Mouse (Mus musculus) splenic B cell, adult 2 months (primary cell): ENCODE data around the gene Fam227a.

Experiments used
- DNase-seq: peaks from one replicate; pipeline ENCODE4 v3.0.0-alpha.2; 2011; ENCODE audit warnings: low read depth, low spot score
- H3K27me3 ChIP-seq: 2 replicates; pipeline ENCODE4 v1.6.1; 2012; ENCODE audit warnings: mild to moderate bottlenecking, low read length, moderate library complexity, mixed read lengths; ENCODE audit not compliant: control insufficient read depth, poor library complexity, insufficient read depth, severe bottlenecking
- H3K36me3 ChIP-seq: 2 replicates; pipeline ENCODE4 v1.6.1; 2012; ENCODE audit warnings: mild to moderate bottlenecking, low read length, moderate library complexity, mixed read lengths; ENCODE audit not compliant: control insufficient read depth, poor library complexity, insufficient read depth, severe bottlenecking

The Fam227a gene

DNA sequence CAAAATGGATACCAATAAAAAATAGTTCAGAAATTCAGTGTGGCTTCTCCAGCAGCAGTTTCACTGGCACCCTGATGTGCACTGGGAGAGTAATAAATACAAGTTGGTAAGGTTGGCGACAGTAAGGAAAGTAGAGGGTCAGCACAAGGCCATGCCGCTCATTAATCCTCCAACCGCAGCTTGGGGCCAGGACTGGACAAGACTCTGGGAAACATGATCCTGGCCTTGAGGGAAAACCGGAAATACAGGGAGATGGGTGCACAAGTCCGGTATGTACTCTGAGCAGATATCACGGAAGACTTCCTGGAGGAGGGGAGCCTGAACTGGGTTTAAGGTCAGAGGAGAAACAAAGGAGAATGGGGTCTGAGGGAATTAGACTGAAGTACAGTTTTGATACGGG, 43.3 kb downstream of the Fam227a start:
- H3K36me3 ChIP-seq, result no peaks in the 10 kb centered on the region
- H3K27me3 ChIP-seq, result no peaks in the 10 kb centered on the region
- no peak for DNase-seq

DNA sequence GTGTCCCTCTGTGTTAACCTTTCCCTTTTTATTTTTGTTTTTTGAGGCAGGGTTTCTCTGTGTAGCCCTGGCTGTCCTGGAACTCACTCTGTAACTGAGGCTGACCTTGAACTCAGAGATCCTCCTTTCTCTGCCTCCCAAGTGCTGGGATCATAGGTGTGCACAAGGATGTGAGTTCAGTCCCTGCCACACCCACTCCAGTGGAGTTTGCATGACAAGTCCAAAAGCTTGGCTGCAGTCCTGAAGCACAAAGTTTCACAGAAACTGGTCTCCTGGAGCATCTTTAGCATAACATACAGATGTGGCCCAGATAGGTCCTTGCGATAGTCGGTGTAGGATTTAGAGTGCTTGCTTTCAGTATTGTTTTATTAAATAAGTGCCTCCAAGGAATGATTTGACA, 49.5 kb downstream of the Fam227a start:
- DNase-seq, result no peak
- H3K36me3 ChIP-seq, result no peaks in the 10 kb centered on the region
- no peaks in the 10 kb centered on the region for H3K27me3 ChIP-seq

DNA sequence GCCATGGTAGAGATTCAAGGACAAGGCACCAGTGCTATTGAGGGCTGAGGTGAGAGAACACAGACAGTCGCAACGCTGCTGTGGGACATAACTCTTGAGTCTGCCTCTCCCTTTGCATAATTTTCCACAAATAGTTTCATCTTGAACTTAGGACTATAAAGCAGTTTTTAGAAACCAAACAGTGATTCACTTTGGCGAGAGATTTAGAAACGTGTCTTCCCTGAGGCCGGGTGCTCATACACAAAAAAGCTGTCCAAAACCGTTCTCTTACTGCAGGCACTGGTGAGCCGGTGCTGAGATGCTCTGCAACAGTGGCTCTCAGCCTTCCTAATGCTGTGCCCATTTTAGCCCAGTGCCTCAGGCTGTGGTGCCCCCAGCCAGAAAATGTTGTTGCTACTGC, 50.5 kb downstream of the Fam227a start:
- no peak for DNase-seq
- no peaks in the 10 kb centered on the region for H3K27me3 ChIP-seq

DNA sequence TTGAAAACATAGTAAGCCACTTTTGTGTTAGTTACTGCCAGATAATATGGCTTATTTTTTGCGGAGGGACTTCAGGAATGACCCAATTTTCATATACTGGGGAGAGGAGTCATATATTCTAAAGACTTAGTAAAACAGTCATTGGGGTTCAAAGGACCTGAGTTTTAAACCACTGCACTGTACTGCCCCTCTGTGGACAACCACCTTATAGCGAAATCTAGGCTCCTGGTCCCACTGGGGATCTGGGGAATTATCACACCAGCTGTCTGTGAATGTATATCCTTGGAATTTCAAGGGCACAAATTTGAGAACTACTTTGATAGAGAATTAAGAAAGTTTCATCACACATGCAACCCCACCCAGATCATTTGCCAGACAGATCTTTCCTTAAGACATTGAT, 51.0 kb downstream of the Fam227a start:
- Histone ChIP-seq H3K36me3 (no peaks in the 10 kb centered on the region), H3K27me3 (no peaks in the 10 kb centered on the region)
- no peak for DNase-seq

More for the DNA sequence above, 50.5 kb downstream of the Fam227a start:
- H3K36me3 ChIP-seq, result no peaks in the 10 kb centered on the region

DNA sequence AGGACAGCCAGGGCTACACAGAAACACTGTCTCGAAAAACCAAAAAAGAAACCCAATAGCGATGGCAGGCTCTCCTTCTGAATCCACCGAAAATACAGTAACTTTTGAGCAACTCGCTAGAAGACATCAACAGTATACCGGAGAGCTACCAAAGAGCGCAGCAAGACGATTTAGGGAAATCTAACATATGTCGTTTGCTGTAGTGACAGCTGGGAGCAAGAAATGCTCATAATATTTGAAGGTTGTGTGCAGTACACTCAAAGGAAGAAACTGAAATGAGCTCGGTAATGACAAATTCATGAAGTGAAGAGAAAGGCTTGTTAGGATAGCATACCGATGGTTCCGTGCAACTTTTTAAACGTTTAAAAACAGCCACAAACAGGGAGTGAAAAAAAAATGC, 52.6 kb downstream of the Fam227a start:
- Histone ChIP-seq H3K27me3 (no peaks in the 10 kb centered on the region), H3K36me3 (no peaks in the 10 kb centered on the region)
- no peak for DNase-seq

DNA sequence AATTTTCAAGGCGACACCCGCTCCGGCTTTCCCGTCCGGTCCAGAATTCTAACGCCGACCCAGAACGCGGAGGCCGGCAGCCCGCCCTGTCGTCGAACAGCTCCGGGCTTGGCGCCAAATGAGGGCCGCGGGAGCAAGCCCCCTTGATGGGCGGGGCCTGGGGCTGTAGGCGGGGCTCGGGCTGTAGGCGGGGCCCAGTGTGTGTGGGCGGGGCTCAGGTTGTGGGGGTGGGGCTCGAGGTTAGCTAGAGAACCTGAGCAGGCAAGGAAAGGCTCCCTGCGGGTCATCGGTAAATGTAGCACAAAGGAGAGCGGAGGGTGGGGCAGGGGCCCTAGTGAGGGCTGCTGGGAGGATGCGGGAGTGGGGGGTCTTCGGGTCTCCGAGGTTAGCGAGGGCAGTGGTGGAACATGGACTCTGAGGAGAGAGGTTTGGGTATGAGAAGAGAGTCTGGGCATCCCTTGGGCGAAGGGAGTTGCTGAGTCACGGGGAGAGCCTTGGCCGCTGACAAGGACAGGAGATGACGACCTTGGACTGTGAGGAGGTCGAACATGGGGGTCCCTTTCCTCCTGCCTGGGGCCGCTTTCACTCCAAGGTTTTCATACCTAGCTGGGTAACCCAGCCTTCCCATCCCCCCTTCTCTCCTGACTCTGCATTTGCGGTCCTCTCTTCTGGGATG, 53.6 kb downstream of the Fam227a start, which contains the start of gene Dmc1:
Gene Dmc1 (minus strand): TSS at position 120 of the 676 bp plus-strand sequence.
- H3K36me3 ChIP-seq, result no peaks in the 10 kb centered on the region
- no peaks in the 10 kb centered on the region for H3K27me3 ChIP-seq
- DNase-seq, result peak; percentile 16

DNA sequence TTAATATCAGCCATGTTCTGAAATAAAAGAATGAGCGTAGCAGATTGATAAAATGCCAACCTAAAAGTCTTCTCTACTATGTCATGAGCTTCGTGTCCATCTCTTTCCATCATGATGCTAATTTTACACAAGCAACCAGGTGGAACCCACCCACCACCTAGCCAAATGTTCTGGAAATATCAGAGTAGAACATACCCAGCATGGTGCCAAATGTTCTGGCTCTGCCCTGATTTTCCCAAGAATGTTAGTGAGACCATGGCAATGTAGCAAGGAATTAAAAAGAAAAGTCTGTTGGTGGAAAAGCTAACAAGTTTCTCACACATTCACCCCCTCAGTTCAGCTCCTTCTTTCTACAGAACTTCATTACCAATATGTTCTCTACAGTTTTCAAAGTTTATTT, 58.6 kb downstream of the Fam227a start:
- DNase-seq, result no peak
- H3K27me3 ChIP-seq, result no peaks in the 10 kb centered on the region
- H3K36me3 ChIP-seq, result no peaks in the 10 kb centered on the region

DNA sequence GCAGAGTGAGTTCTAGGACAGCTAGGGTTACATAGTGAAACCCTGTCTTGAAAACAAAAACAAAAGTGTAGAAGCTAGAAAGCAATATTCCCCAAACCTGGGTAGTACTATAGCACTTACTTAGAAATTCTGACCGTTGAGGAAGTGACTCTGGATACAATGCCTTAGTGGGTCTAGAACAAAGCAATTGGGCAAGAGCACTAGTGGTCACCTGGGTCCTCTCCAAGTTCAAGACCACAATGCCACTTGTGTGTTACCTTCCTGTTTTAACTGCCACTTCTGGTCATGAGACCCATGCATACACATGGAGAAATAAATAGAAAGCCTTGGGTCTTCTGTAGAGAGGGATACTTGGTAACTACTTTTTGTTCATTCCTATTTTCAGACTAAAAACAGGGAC, 60.0 kb downstream of the Fam227a start:
- no peaks in the 10 kb centered on the region for H3K27me3 ChIP-seq
- no peaks in the 10 kb centered on the region for H3K36me3 ChIP-seq
- DNase-seq, result no peak

DNA sequence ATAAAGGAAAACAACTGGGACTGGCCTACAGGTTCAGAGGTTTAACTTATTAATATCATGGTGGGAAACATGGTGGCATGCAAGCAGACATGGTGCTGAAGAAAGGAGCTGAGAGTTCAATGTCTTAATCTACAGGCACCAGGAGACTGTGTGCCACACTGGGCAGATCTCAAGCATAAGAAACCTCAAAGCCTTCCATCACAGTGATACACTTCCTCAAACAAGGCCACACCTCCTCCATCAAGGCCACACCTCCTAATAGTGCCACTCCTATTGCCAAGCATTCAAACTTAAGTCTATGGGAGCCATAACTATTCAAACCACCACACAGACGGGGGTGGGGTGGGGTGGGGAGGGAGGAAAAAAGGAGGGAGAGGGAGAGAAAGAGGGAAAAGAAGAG, 77.2 kb downstream of the Fam227a start:
- DNase-seq, result peak; percentile 3
- Histone ChIP-seq H3K36me3 (no peaks in the 10 kb centered on the region), H3K27me3 (no peaks in the 10 kb centered on the region)

DNA sequence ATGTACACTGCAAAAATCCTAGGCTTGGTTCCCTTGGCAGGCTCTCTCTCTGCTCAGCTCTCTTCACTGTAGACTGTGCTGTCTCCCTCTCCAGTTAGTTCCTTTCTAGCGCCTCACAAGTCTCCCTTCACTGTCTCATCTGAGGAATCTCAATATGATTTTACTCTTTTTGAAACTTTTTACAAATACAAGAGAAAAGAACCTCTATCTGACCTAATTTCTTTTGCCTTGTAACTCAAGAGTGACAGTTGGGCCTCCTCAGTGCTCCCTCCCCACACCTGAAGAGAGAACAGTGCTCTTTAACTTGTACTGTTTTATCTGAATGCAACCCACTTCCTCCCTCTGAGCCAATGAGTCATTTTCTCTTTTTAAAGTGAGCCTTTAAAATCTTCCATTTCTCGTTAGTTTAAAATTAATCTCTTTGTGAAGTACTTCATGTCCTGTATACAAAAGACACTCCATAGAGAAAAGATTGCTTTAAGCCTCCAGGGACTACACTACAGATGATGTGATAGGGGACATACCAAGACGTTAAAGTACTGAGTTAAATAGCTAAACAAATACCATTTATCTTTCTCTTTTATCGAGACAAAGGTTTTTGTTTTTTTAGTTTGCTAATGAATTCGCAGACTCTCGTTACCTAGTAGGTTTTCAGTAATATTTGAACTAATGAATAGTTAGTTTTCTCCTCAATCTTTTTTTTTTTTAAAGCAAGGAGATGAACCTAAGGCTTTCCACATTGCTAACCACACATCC, 80.9 kb downstream of the Fam227a start:
- DNase-seq, result no peak
- Histone ChIP-seq H3K36me3 (no peaks in the 10 kb centered on the region), H3K27me3 (no peaks in the 10 kb centered on the region)

DNA sequence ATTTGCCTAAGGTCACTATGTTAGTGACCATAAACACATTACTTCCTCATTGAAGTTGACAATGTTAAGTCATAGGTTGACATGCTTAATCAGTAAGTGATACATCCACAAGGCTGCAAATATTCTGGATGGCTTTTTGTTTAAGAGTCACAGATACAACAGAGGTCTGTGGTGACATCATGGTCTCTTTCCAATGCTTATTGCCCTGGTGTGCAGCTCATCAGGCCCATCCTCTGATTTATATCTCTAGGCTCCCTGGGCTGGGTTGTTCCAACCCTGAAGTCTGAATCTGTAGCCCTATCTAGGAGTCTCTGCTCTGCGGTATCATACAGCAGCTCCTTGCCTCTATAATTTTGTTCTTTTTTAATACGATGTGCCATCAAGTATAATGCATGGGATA, 81.8 kb downstream of the Fam227a start:
- DNase-seq, result no peak
- Histone ChIP-seq H3K27me3 (no peaks in the 10 kb centered on the region), H3K36me3 (no peaks in the 10 kb centered on the region)

DNA sequence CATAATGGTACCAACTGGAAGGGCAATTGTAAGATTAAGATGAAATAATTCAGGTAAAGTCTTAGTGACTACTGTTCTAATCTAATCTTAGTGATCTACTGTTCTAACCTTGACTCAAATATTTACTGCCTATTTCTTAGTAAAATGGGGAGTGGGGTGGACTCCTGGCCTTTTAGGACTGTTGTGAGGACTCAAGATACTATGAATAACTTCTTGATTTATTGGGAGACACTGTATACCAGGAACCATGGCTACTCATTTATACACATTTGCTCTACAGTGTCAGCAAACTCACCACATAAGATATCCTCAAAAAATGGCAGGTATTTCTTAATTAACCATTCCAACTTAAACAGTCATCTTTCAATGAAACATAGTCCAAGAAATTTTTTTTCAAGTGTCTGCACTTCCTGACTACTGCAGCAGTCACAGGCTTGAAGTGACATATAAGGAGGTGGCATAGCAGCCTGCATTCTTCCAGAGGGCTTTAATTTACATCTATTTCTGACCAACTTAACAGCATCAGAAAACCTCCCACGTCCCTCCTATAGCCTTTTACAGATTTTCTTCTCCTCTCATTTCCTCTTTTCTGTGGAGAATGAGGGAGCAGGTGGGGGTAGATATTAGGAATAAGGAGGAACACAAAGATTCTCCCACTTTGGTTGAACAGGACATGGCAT, 83.1 kb downstream of the Fam227a start:
- no peaks in the 10 kb centered on the region for H3K27me3 ChIP-seq
- H3K36me3 ChIP-seq, result no peaks in the 10 kb centered on the region
- no peak for DNase-seq

DNA sequence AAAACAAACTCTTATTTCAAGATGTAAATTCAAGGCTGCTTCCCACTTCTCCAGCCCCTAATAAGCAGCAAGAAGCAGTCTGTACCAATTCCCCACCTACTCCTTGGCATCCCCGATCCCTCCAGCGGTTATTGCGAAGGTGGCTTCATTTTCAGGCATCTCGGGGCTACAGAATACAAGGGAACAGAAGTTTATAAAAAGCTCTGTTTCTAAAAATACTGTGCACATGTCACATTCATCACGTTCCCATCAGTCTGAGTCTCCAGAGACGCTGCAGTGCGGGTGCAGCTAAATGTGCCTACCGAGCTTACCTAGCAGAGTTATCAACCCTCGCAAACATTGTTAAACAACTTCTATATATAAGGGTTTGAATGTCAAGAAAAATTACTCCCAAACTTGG, 96.3 kb downstream of the Fam227a start:
- H3K36me3 ChIP-seq, result no peaks in the 10 kb centered on the region
- DNase-seq, result no peak
- H3K27me3 ChIP-seq, result peaks cover 2% of the 10 kb centered on the region; the same call in 1 of the 2 replicates

DNA sequence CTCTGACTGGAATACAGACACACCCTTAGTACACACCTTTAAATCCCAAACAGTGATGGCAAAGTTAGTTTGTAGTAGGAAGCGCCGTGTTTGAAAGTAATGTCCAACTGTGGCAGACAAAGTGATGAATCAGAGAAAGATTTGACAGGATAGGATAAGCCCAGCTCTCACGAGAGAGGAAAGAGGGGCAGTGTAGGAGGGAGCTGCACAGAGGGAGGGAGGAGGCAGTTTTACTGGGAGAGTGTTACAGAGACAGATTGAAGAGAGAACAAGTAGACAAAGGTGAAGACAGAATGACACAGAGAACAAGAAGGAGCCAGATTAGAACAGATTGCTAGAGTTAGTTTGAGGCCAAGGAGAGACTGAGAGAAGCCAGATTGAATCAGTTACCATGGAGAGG, 99.1 kb downstream of the Fam227a start:
- DNase-seq, result no peak
- Histone ChIP-seq H3K27me3 (peaks cover 2% of the 10 kb centered on the region; the same call in 1 of the 2 replicates), H3K36me3 (no peaks in the 10 kb centered on the region)
